Mouse (Mus musculus): ENCODE data around the gene Zcwpw1. TPM values are rescaled to one million over a fixed set of nuclear protein-coding genes. Genes with fewer than 3 reads are reported as not detected.

Gene Zcwpw1
- polyA plus RNA-seq, 1 experiment from 2014 or later, result 16.5 TPM

DNA sequence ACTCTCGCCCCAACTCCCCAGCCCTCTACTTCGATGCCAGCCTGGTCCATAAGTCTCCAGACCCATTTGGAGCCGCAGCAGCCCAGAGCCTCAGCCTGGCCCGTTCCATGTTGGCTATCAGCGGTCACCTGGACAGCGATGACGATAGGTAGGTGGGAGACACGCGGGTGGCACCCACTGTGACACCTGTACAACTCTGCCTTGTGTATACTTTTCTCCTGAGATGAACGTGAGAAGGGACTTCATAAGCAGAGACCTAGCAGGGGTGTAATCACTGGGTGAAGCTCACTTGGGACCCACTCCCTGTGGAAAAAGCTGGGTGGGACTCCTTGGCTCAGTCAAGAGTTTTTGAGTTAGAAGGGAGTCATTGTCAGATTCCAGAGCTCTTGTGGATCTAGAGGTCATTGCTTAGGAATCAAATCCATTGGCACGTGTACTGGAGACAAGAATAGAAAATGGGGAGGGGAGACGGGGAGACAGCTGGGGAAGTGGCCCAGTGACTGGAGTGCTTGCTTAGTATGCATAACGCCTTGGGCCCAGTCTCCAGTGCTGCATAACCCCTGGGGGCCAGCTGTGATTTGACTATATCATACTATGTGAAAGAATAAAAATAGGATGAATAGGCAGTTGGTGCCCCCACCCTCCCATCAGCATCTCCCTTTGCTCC is 36.2 kb upstream of the Zcwpw1 start:
- peaks cover 60% of the 10 kb centered on the region for H3K36me3 ChIP-seq (ENCODE audit: control insufficient read depth, insufficient read depth, low read length)
- ATAC-seq (ENCODE audit: low read depth) (no peak), DNase-seq (ENCODE audit: low spot score) (no peak)
- no peak overlapping the region for H3K4me2 ChIP-seq (ENCODE audit: low read depth, low read length)
- no peaks in the 10 kb centered on the region for H3K9me3 ChIP-seq (ENCODE audit: control insufficient read depth, low read length)
- H3K9ac ChIP-seq (ENCODE audit: low read depth, low read length), result no peak overlapping the region
- peaks cover 20% of the 10 kb centered on the region for H3K4me1 ChIP-seq (ENCODE audit: control insufficient read depth, insufficient read depth, low read length)
- WGBS, result 93% methylated on average over 13 of the region's 13 CpGs
- H3K4me3 ChIP-seq (ENCODE audit: low read depth, low read length), result no peak overlapping the region
- no peak overlapping the region for H3K27ac ChIP-seq (replicated peaks; ENCODE audit: low read depth, low read length)
- H3K27me3 ChIP-seq (replicated peaks; ENCODE audit: control insufficient read depth, insufficient read depth, low read length), result no peaks in the 10 kb centered on the region

DNA sequence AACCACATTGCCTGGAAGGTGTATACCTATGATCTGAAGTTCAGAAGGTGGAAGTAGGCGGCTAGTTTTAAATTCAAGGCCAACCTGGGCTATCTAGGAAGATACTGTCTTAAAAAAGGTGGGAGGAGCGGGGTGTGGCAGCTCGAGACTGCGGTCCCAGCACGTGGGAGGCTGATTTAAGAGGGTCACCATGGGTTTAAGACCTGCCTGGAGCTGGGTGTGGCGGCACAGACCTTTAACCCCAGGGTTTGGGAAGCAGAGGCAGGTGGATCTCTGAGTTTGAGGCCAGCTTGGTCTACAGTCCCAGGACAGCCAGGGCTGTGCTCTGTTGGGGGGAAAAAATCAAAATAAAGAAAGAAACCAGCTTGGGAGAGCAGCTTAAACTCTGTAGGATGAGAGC is 35.6 kb upstream of the Zcwpw1 start:
- Histone ChIP-seq H3K4me2 (ENCODE audit: low read depth, low read length) (no peak overlapping the region), H3K4me3 (ENCODE audit: low read depth, low read length) (no peak overlapping the region), H3K9ac (ENCODE audit: low read depth, low read length) (no peak overlapping the region), H3K27me3 (replicated peaks; ENCODE audit: control insufficient read depth, insufficient read depth, low read length) (no peaks in the 10 kb centered on the region), H3K4me1 (ENCODE audit: control insufficient read depth, insufficient read depth, low read length) (peaks cover 20% of the 10 kb centered on the region), H3K9me3 (ENCODE audit: control insufficient read depth, low read length) (no peaks in the 10 kb centered on the region), H3K27ac (replicated peaks; ENCODE audit: low read depth, low read length) (no peak overlapping the region), H3K36me3 (ENCODE audit: control insufficient read depth, insufficient read depth, low read length) (peaks cover 65% of the 10 kb centered on the region)
- 94% methylated on average over 6 of the region's 6 CpGs for WGBS
- ATAC-seq (ENCODE audit: low read depth), result no peak
- DNase-seq (ENCODE audit: low spot score), result no peak

DNA sequence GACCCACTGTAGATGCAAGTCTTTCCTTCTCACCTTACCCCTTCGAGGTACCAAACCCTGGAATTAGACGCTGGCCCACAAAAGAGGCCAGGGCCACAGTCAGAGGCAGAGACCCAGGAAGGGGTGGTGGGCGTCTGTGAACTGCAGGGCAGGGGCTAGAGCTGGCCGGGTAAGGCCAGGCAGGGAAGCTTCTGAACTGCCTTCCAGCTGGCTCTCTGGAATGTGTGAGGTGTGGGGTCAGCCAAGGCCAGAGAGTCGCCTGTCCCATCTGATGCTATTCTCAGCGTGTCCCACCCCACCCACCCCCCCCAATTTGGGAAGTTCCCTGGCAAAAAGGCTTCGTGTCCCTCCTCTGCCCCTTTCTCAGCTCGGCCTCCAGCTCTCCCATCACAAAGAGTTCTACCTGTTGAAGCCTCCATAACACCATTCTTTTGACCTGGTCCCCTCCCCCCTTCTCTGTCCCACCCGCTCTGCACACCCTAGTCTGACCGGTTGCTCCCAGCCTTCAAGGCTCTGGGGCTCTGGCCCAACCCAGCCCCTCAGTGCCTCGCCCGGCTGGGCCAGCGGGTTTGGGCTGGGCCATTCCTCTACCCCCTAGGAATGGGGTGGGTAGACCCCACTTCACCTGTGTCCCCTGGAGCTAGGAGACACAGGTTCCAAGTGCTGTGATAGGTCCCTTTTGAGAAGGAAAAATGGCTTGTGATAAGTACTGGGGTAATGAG is 34.3 kb upstream of the Zcwpw1 start:
- H3K36me3 ChIP-seq (ENCODE audit: control insufficient read depth, insufficient read depth, low read length), result peaks cover 72% of the 10 kb centered on the region
- DNase-seq (ENCODE audit: low spot score) (no peak), ATAC-seq (ENCODE audit: low read depth) (no peak)
- H3K4me1 ChIP-seq (ENCODE audit: control insufficient read depth, insufficient read depth, low read length), result peaks cover 12% of the 10 kb centered on the region
- H3K9me3 ChIP-seq (ENCODE audit: control insufficient read depth, low read length), result no peaks in the 10 kb centered on the region
- no peak overlapping the region for H3K4me3 ChIP-seq (ENCODE audit: low read depth, low read length)
- no peak overlapping the region for H3K27ac ChIP-seq (replicated peaks; ENCODE audit: low read depth, low read length)
- no peak overlapping the region for H3K4me2 ChIP-seq (ENCODE audit: low read depth, low read length)
- WGBS, result 71% methylated on average over 13 of the region's 13 CpGs
- H3K27me3 ChIP-seq (replicated peaks; ENCODE audit: control insufficient read depth, insufficient read depth, low read length), result no peaks in the 10 kb centered on the region
- no peak overlapping the region for H3K9ac ChIP-seq (ENCODE audit: low read depth, low read length)

DNA sequence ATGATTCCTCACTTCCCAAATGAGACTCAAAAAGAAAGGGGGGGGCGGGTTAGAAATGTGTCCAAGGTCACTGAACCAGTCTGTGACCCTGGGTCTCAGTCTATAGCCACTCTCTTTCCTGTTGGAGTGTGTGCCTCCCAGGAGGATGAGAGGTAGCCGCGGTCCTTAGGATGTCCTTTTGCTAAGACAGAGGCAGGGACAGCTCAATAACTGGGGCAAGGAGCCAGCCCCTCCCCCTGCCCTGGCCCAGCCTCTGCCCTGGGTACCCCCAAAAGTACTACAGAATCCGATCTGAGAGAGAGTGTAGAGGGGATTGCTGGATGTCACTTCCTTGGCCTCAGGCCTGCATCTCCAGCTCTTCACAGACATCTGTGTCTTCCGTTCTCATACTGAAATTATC is 32.2 kb upstream of the Zcwpw1 start:
- Histone ChIP-seq H3K4me3 (ENCODE audit: low read depth, low read length) (no peak overlapping the region), H3K27me3 (replicated peaks; ENCODE audit: control insufficient read depth, insufficient read depth, low read length) (no peaks in the 10 kb centered on the region), H3K36me3 (ENCODE audit: control insufficient read depth, insufficient read depth, low read length) (peaks cover 76% of the 10 kb centered on the region), H3K9me3 (ENCODE audit: control insufficient read depth, low read length) (no peaks in the 10 kb centered on the region), H3K27ac (replicated peaks; ENCODE audit: low read depth, low read length) (no peak overlapping the region), H3K9ac (ENCODE audit: low read depth, low read length) (no peak overlapping the region), H3K4me1 (ENCODE audit: control insufficient read depth, insufficient read depth, low read length) (no peaks in the 10 kb centered on the region; the same call in 1 of the 2 replicates), H3K4me2 (ENCODE audit: low read depth, low read length) (no peak overlapping the region)
- 86% methylated on average over 5 of the region's 5 CpGs for WGBS
- DNase-seq (ENCODE audit: low spot score) (no peak), ATAC-seq (ENCODE audit: low read depth) (no peak)

DNA sequence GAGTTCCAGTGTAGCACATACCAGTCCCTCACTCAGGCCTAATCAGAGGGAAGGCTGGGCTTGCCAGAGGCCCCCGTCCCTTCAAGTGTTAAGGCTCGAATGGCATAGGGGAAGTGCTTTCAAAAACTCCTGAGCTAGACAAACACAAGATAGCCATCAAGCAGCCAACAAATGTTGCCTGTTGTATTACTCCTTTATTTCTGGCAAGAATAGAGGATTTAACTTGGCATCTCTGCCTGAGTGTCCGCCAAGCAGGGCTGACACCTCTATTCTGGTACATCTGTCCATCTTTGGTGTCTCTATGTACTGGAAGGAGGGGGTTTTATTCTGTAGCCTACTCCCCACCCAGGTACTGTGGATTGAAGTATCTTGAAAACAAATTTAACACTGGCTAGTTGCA is 31.5 kb upstream of the Zcwpw1 start:
- Histone ChIP-seq H3K36me3 (ENCODE audit: control insufficient read depth, insufficient read depth, low read length) (peaks cover 71% of the 10 kb centered on the region), H3K4me2 (ENCODE audit: low read depth, low read length) (no peak overlapping the region), H3K9ac (ENCODE audit: low read depth, low read length) (no peak overlapping the region), H3K4me3 (ENCODE audit: low read depth, low read length) (no peak overlapping the region), H3K9me3 (ENCODE audit: control insufficient read depth, low read length) (no peaks in the 10 kb centered on the region), H3K27ac (replicated peaks; ENCODE audit: low read depth, low read length) (no peak overlapping the region), H3K4me1 (ENCODE audit: control insufficient read depth, insufficient read depth, low read length) (no peaks in the 10 kb centered on the region; the same call in 1 of the 2 replicates), H3K27me3 (replicated peaks; ENCODE audit: control insufficient read depth, insufficient read depth, low read length) (no peaks in the 10 kb centered on the region)
- DNase-seq (ENCODE audit: low spot score) (no peak), ATAC-seq (ENCODE audit: low read depth) (no peak)
- 80% methylated on average over 3 of the region's 3 CpGs for WGBS

DNA sequence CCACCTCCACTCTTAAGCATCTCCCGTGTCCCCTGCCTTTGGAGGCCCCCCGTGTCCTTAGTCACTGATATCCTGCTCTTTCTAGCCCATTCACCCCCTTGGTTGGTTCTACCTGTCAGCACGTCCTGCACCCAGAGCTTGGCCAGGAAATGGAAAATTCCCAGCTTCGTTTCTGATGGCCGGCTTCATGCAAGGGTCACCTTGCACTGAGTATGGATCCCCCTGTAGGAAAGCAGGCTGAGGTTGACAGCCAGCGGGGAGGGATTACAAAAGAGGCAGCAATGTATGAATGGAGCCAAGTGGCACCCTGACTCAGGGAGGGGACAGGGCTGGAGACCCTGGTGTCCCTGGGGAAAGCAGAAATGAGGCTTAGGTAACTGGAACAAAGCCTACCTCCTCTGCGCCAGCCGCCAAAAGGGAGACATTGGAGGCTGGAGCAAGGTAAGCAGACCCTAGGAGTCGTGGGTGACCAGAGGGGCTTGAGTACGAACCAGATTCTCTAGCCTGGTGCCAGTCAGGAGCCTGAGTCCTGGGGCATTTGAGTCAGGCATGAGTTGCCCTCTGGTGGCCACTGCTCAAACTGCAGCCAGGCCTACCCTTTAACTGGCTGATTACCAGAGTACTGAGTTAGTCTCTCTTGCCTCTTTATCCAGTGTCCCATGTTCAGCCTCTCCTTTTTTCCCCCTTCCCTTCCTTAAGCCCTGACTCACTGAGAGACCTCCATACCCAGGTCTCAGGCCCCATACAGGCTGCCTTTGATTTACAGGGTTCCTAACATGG is 30.5 kb upstream of the Zcwpw1 start:
- DNase-seq (ENCODE audit: low spot score) (peak; percentile 86), ATAC-seq (ENCODE audit: low read depth) (peak; percentile 34; the same call in 1 of the 2 replicates)
- Histone ChIP-seq H3K4me2 (ENCODE audit: low read depth, low read length) (no peak overlapping the region), H3K27ac (replicated peaks; ENCODE audit: low read depth, low read length) (no peak overlapping the region), H3K4me1 (ENCODE audit: control insufficient read depth, insufficient read depth, low read length) (no peaks in the 10 kb centered on the region; the same call in 1 of the 2 replicates), H3K27me3 (replicated peaks; ENCODE audit: control insufficient read depth, insufficient read depth, low read length) (no peaks in the 10 kb centered on the region), H3K4me3 (ENCODE audit: low read depth, low read length) (no peak overlapping the region), H3K36me3 (ENCODE audit: control insufficient read depth, insufficient read depth, low read length) (peaks cover 61% of the 10 kb centered on the region), H3K9me3 (ENCODE audit: control insufficient read depth, low read length) (no peaks in the 10 kb centered on the region), H3K9ac (ENCODE audit: low read depth, low read length) (no peak overlapping the region)
- 46% methylated on average over 10 of the region's 10 CpGs for WGBS

DNA sequence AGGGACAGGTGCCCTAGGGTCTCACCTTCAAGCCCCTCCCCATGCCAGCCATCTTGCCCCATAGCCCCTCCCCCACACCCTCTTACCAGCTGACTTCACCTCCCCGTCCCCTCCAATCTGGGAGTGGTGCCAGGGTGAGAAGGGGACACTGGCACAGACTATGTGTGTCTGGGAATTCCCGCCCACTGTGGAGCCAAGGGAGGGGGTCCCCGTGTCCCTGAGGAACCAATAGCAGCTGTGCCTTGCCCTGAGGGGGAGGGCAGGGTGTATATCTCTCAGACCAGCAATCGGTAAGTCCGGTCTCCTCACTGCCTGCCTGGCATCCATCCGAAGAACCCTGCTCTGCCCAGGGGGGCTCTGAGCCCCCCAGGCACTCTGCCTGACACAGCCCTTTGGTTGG is 29.7 kb upstream of the Zcwpw1 start:
- WGBS, result 73% methylated on average over 6 of the region's 6 CpGs
- Histone ChIP-seq H3K4me2 (ENCODE audit: low read depth, low read length) (no peak overlapping the region), H3K4me3 (ENCODE audit: low read depth, low read length) (no peak overlapping the region), H3K36me3 (ENCODE audit: control insufficient read depth, insufficient read depth, low read length) (peaks cover 55% of the 10 kb centered on the region), H3K27ac (replicated peaks; ENCODE audit: low read depth, low read length) (no peak overlapping the region), H3K4me1 (ENCODE audit: control insufficient read depth, insufficient read depth, low read length) (no peaks in the 10 kb centered on the region; the same call in 1 of the 2 replicates), H3K9ac (ENCODE audit: low read depth, low read length) (no peak overlapping the region), H3K27me3 (replicated peaks; ENCODE audit: control insufficient read depth, insufficient read depth, low read length) (no peaks in the 10 kb centered on the region), H3K9me3 (ENCODE audit: control insufficient read depth, low read length) (no peaks in the 10 kb centered on the region)
- no peak for DNase-seq (ENCODE audit: low spot score)
- ATAC-seq (ENCODE audit: low read depth), result no peak

DNA sequence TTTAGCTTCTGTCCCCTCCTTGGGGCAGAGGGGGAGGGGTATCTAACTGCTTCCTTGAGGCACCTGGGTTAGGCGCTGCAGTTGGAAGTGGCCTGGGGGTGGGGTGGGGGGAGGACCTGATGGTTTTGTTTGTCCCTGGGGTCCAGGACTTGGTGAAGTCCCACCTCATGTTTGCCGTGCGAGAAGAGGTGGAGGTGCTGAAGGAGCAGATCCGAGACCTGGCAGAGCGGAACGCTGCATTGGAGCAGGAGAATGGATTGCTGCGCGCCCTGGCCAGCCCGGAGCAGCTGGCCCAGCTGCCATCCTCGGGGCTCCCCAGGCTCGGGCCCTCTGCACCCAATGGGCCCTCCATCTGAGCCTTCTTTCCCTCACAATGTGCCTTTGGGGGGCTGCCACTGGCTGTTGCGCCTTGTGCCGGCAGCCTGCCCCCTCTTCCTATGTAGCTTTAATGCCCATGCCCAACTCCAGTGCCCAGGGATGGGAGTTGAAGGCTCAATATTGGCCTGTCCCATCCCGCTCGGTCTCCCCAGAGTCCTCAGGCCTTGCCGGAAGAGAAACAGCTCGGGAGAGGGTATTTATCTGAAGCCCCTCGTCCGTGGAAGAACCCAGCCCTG is 28.6 kb upstream of the Zcwpw1 start:
- Histone ChIP-seq H3K4me2 (ENCODE audit: low read depth, low read length) (no peak overlapping the region), H3K27ac (replicated peaks; ENCODE audit: low read depth, low read length) (no peak overlapping the region), H3K9ac (ENCODE audit: low read depth, low read length) (no peak overlapping the region), H3K4me1 (ENCODE audit: control insufficient read depth, insufficient read depth, low read length) (no peaks in the 10 kb centered on the region), H3K4me3 (ENCODE audit: low read depth, low read length) (no peak overlapping the region), H3K9me3 (ENCODE audit: control insufficient read depth, low read length) (no peaks in the 10 kb centered on the region), H3K27me3 (replicated peaks; ENCODE audit: control insufficient read depth, insufficient read depth, low read length) (no peaks in the 10 kb centered on the region), H3K36me3 (ENCODE audit: control insufficient read depth, insufficient read depth, low read length) (peaks cover 43% of the 10 kb centered on the region)
- ATAC-seq (ENCODE audit: low read depth) (no peak), DNase-seq (ENCODE audit: low spot score) (no peak)
- WGBS, result 88% methylated on average over 19 of the region's 19 CpGs

Data from embryonic facial prominence, embryonic 14.5 days (tissue).